Mouse (Mus musculus) mouse trophoblast stem cell (cell line): ENCODE measurements around the gene Stk16.

Experiments
- in situ Hi-C, 2 experiments: fragments of 300-500 bp; cut with MseI, MboI; formaldehyde crosslinking; loops; 2 replicates in 1 of 2; 3 replicates in 1 of 2; pipeline ENCODE4 v1.15.1; 2025

Gene Stk16

GRCm38 (mm10) chr1:75236117-75237050 is 25.7 kb downstream of the Stk16 start, which contains the start of gene Dnajb2:
TSS of gene Dnajb2 (plus strand) at chr1:75236406.
- in situ Hi-C loops: no loop called here

- in situ Hi-C loops: no loop called here
These were observed 29.0 kb downstream of the Stk16 start for GRCm38 (mm10) chr1:75239591-75239990.

DNA sequence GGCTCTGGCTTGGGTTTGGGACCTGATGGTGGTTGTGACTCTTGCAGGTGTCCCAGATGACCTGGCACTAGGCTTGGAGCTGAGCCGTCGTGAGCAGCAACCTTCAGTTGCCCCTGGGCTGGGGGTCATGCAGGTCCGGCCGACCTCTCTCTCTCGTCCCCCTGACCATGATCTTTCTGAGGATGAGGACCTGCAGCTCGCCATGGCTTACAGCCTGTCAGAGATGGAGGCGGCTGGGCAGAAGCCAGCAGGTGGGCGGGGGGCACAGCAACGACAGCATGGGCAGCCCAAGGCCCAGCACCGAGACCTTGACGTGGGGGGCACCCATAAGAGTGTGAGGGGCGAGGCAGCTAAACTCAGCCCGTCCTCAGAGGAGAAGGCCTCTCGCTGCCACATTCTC is 32.8 kb downstream of the Stk16 start:
- in situ Hi-C loops: no loop called here

- in situ Hi-C loops: no loop called here
These were observed 33.7 kb downstream of the Stk16 start for GRCm38 (mm10) chr1:75244175-75244826.

- in situ Hi-C loops: no loop called here
These were observed 34.2 kb downstream of the Stk16 start for GRCm38 (mm10) chr1:75244836-75245235.

GRCm38 (mm10) chr1:75247071-75247930 is 36.7 kb downstream of the Stk16 start:
- in situ Hi-C loops: no loop called here

DNA sequence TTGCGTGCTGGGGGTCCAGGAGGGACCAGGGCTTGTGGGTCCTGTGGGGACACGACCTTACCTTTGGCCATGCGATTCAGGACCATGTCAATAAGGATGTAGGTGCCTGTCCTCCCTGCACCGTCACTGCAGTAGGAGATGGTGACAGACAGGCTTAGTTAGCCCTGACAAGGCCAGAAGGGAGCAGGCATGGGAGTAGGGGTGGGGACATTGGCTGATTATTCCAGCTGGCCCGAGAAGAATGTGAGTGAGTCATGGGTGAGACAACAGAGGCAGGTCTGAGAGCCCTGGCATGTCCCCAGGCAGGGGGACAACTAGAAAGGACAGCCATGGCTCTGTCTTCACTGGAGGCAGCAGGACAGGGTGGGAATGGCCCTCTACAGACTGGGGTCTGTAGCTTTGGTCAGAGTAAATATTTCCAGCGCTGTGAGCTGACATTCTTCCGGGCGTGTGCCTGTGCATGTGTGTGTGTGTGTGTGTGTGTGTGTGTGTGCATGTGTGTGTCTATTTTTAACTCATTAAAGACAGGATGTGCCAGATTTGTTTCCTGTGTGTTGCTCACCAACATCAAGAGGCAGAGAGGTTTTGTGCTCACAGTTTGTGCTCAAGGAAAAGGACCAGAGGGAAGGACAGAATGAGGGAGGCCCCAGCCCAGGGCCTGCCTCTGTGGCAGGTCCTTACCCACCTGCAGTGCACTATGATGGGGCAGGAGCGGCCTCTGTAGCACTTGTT is 37.6 kb downstream of the Stk16 start:
- in situ Hi-C loops: no loop called here

- in situ Hi-C loops: loop anchor here in 1 of 2 experiments (25.0 kb wide), 1 partner anchor 313 kb away; the partner anchor contains the start of gene Cfap65
These were observed 39.9 kb downstream of the Stk16 start for GRCm38 (mm10) chr1:75250498-75250897.

GRCm38 (mm10) chr1:75251112-75251970 is 40.7 kb downstream of the Stk16 start:
- in situ Hi-C loops: loop anchor here in 1 of 2 experiments (25.0 kb wide), 1 partner anchor 314 kb away; the partner anchor contains the start of gene Cfap65

GRCm38 (mm10) chr1:75252308-75252707 is 41.7 kb downstream of the Stk16 start:
- in situ Hi-C loops: loop anchor here in 1 of 2 experiments (25.0 kb wide), 1 partner anchor 315 kb away; the partner anchor contains the start of gene Cfap65

DNA sequence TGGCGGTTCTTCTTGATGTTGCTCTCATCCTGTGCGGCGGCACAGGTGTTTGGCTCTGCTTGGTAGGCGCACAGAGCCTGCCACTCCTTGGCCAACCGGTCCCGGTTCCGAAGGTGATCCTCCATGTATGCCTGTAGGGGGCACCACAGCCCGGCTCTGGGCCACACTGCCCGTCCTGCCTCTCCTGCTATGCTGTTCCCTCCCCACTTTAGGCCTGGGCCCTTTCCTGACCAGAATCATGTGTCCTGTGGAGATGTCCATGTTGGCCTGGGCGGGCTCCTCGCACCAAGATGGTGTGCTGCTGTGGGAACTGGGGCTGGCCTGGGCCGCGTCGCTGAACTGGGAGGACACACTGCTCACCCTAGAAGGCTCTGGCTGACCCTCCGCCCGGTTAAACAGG is 42.4 kb downstream of the Stk16 start:
- in situ Hi-C loops: loop anchor here in 1 of 2 experiments (25.0 kb wide), 1 partner anchor 316 kb away; the partner anchor contains the start of gene Cfap65

GRCm38 (mm10) chr1:75253849-75254624 is 43.4 kb downstream of the Stk16 start:
- in situ Hi-C loops: loop anchor here in 1 of 2 experiments (25.0 kb wide), 1 partner anchor 317 kb away; the partner anchor contains the start of gene Cfap65

DNA sequence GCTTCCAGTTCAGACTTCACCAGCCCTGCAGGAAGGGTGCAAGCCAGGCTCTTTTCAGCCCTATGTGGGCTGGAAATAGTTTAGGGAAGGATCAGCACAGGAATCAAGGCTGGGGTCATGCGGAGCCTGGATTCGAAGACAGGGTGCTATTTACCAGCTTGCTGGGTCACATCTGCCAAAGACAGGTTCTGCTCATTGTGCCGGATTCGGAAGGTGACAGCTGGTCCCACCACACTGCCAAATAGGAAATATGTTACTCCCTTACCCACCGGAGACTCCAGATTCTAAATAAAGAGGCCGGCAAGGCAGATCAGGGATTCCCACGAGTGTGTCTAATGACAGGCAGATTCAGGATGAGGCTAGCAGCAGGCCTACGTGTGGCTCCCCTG is 44.0 kb downstream of the Stk16 start:
- in situ Hi-C loops: loop anchor here in 1 of 2 experiments (25.0 kb wide), 1 partner anchor 317 kb away; the partner anchor contains the start of gene Cfap65

DNA sequence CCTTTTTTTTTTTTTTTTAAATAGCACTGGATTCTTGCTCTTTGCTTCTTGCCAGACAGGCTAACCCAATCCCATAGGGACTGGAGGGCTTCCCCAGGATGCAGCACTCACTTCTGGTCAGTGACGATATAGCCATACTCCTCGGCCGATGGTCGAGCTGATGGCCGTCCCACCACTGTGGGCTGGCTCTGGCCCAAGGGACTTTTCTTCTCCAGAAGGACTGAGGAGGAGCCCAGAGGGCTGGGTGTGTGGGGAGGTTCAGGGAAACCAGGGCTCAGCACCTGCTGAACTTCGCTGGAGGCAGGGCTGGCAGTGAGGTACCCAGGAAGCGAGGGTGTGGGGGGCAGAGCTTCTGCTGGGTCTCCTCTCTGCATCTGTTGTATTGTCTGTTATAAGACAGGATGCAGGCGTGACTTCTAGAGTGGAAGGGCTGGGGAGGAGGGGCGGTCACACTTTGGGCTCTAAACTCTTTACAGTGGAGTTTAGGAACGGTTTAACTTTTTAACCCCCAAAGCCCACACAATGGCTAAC is 44.9 kb downstream of the Stk16 start:
- in situ Hi-C loops: loop anchor here in 1 of 2 experiments (25.0 kb wide), 1 partner anchor 318 kb away; the partner anchor contains the start of gene Cfap65

GRCm38 (mm10) chr1:75261278-75261677 is 50.6 kb downstream of the Stk16 start:
- in situ Hi-C loops: loop anchor here in 1 of 2 experiments (25.0 kb wide), 1 partner anchor 324 kb away; the partner anchor contains the start of gene Cfap65

DNA sequence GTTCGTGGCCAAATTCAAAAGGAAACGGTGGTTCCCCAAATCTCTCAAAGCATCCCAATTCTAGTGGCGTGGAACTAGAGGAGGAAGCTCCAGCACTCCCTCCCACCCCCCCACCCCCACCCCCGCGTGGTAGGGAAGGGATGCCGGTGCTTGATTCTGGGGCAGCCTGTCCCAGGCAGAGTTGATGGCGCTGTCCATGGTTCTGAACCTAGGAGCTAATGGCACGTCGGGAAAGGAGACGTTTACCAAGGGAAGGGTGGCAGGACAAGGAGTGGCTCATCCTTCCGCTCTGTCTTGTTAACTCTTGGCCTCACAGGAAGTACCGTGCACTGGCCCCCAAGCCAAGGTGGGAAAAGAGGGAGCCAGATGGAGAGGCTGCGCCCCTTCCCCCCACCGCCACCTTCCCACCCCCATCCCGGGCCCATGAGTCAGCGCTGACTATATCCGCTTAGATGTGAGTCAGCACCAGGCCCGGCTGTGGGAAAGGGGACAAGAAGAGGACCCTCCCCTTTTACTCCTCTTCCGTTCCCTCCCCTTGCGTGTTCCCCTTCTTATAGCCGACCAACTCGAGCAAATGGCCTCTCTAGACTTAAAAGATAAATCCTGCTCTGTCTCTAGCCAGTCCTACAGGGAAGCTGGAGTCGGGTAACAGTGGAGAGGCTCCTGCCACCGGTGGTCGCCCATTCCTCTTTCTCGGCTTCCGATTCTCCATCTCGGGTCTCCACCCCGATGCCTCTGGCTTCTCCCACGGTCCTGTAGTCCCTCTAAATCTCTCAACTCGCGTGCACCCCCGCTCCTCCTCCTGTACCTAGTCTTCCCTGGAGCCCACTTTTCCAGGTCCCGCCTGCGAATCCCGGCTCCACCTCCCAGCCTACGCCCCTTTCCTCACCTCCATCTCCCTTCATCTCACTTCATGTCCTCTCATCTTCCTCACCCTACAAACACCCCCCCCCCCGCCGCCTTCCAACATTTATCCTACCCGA is 52.6 kb downstream of the Stk16 start:
- in situ Hi-C loops: loop anchor here in 1 of 2 experiments (25.0 kb wide), 1 partner anchor 326 kb away; the partner anchor contains the start of gene Cfap65
